Mouse (Mus musculus) stomach, embryonic 16.5 days (tissue): Measurements from ENCODE around the gene Gm8094. TPM values are rescaled to one million over a fixed set of nuclear protein-coding genes. Genes with fewer than 3 reads are reported as not detected.
"Not testable (repeated sequence)": the region's sequence is repeated elsewhere in the genome, so short reads cannot be mapped to it uniquely, and the experiment has no call there.

Source experiments
- ATAC-seq: fragments of 200-750 bp; cut with Nextera tagmentation; 2 replicates; pipeline ENCODE4 v1.8.0; 2017; ENCODE audit warnings: moderate number of reproducible peaks, moderate TSS enrichment; ENCODE audit not compliant: insufficient read depth, low FRiP score
- H3K27ac ChIP-seq: fragments of 300-500 bp; sonication (generic); 2 replicates; pipeline ENCODE4 v1.5.1; 2014; ENCODE audit warnings: low read length
- H3K27me3 ChIP-seq: fragments of 300-500 bp; sonication (generic); 2 replicates; pipeline ENCODE4 v1.6.1; 2014; ENCODE audit warnings: low read length, control low read depth, mixed read lengths; ENCODE audit not compliant: control insufficient read depth, insufficient read depth
- H3K36me3 ChIP-seq: fragments of 300-500 bp; sonication (generic); 2 replicates; pipeline ENCODE4 v1.6.1; 2014; ENCODE audit warnings: low read length; ENCODE audit not compliant: control insufficient read depth, insufficient read depth
- H3K4me1 ChIP-seq: fragments of 300-500 bp; sonication (generic); 2 replicates; pipeline ENCODE4 v1.6.1; 2014; ENCODE audit warnings: low read length, control low read depth, mixed read lengths; ENCODE audit not compliant: control insufficient read depth, insufficient read depth
- H3K4me2 ChIP-seq: fragments of 300-500 bp; sonication (generic); 2 replicates; pipeline ENCODE4 v1.6.1; 2014; ENCODE audit warnings: low read depth, low read length, mixed read lengths
- H3K4me3 ChIP-seq: fragments of 300-500 bp; sonication (generic); replicated peaks from 2 replicates; pipeline ENCODE4 v1.5.1; 2014; ENCODE audit warnings: mild to moderate bottlenecking, low read length
- H3K9ac ChIP-seq: fragments of 300-500 bp; sonication (generic); 2 replicates; pipeline ENCODE4 v1.6.1; 2014; ENCODE audit warnings: low read length
- H3K9me3 ChIP-seq: fragments of 300-500 bp; sonication (generic); replicated peaks from 2 replicates; pipeline ENCODE4 v1.6.1; 2016; ENCODE audit warnings: low read length, control low read depth; ENCODE audit not compliant: control insufficient read depth
- WGBS: fragments of 180-500 bp; shearing (Covaris S2); extraction: QIAGEN DNeasy Blood & Tissue Kit; methylation state at CpG from one replicate; pipeline ENCODE4 v1.1.7; 2014; 5-methylcytosine and 5-hydroxymethylcytosine counted together
- polyA plus RNA-seq: library from polyadenylated mRNA; unstranded; fragments of >200 nt; fragmentation: Nextera tagmentation; extraction: Ambion mirVana; gene quantifications from 2 replicates; pipeline ENCODE4 v1.2.1, GENCODE M21; 2015

Gene Gm8094
- not detected in 2 replicates for polyA plus RNA-seq

GRCm38 (mm10) chr14:43076543-43076942 lies at the start of gene Gm8094:
Gm8094 (minus strand) TSS chr14:43076643.
- WGBS, result 89% methylated on average over 2 of the region's 2 CpGs
- H3K9ac ChIP-seq, H3K4me2 ChIP-seq, H3K36me3 ChIP-seq, H3K4me1 ChIP-seq, ATAC-seq, H3K4me3 ChIP-seq, H3K9me3 ChIP-seq, H3K27ac ChIP-seq, H3K27me3 ChIP-seq: not testable (repeated sequence)

DNA sequence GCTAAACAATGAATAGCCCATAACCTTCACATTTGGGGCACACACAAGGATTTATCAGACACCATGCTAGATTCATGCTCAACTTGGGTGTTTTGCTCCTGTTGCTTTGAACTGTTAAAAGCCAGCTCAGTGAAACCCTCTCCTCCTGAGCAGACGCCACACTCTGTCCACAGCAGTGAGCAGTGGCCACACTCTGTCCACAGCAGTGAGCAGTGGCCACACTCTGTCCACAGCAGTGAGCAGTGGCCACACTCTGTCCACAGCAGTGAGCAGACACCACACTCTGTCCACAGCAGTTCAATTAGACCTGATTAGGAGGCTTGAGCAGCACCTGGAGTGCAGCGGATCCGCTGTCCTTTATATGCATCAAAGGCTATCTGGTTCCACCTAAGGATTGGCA lies 43.2 kb upstream of the Gm8094 start:
- H3K4me3 ChIP-seq, H3K4me1 ChIP-seq, ATAC-seq, H3K27me3 ChIP-seq, H3K4me2 ChIP-seq, H3K36me3 ChIP-seq, H3K9ac ChIP-seq, H3K27ac ChIP-seq, H3K9me3 ChIP-seq: not testable (repeated sequence)
- 79% methylated on average over 1 of the region's 3 CpGs for WGBS

DNA sequence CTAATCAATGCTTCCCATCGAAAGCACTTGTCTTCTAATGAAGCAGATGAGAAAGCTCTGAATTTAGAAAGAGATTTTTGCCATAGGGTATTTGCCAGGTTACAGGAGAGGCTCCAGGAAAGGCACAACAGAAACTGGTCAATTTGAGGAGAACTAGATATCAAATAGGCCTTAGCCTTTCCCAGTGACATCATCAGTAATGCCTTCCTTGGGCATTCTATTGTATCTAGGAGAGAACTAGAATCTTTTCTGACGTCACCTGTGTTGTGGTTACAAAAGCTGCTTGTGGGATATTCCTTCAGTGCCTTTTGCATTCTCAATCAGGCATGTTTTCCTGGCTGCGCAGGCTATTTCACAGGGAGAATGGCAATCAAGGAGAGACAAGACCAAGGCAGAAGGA lies 23.9 kb upstream of the Gm8094 start, which contains the start of gene Gm8104:
Gm8104 (plus strand) TSS at position 301 of the 400 bp plus-strand sequence.
- ATAC-seq, H3K9ac ChIP-seq, H3K4me2 ChIP-seq, H3K27ac ChIP-seq, H3K27me3 ChIP-seq, H3K36me3 ChIP-seq, H3K4me3 ChIP-seq, H3K4me1 ChIP-seq, H3K9me3 ChIP-seq: not testable (repeated sequence)
- 69% methylated on average over 3 of the region's 3 CpGs for WGBS

DNA sequence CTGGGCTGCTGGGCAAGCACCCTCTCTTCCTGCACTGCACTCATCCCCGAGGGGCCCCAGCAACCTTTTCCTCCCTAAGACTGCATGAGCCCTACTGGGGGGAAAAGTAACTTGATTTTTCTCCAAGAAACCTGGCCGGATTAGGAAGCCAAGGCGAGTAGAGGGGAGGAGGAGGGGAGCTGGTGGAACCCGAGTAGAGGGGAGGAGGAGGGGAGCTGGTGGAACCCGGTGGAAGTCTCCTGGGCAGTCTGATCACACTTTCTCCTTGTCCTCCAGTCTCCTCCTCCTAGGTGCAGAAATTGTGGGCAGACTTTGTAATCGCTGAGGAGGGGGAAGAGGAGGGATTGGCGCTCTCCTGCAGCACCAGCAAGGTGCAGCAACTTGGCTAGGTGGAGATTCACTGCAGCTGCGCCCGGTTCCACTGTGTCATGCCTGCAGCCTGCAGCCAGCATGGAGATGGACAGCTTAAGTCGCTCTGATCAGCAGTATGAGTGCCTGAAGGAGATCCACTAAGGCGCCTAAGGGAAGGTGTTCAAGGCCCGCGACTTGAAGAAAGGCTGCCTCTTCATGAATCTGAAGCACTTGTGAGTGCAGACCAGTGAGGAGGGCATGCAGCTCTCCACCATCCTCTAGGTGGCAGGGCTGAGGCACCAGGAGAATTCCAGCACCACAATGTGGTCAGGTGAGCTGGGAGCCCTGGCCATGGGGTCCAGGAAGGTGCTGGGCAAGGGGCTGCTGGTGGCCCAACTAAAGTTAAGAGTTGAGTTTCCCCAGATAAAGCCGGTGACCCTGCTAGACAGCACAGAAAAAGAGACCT lies 12.9 kb upstream of the Gm8094 start:
- not testable (repeated sequence) for H3K9me3 ChIP-seq, H3K36me3 ChIP-seq, H3K4me3 ChIP-seq, H3K9ac ChIP-seq, ATAC-seq, H3K27ac ChIP-seq, H3K4me1 ChIP-seq, H3K4me2 ChIP-seq, H3K27me3 ChIP-seq
- WGBS, result 25% methylated on average over 1 of the region's 14 CpGs

- H3K9ac ChIP-seq, H3K27ac ChIP-seq, ATAC-seq, H3K4me1 ChIP-seq, H3K9me3 ChIP-seq, H3K36me3 ChIP-seq, H3K4me3 ChIP-seq, H3K4me2 ChIP-seq, H3K27me3 ChIP-seq: not testable (repeated sequence)
- WGBS, result 50% methylated on average over 1 of the region's 1 CpGs
Observed at GRCm38 (mm10) chr14:43084936-43085730, 8.7 kb upstream of the Gm8094 start.

DNA sequence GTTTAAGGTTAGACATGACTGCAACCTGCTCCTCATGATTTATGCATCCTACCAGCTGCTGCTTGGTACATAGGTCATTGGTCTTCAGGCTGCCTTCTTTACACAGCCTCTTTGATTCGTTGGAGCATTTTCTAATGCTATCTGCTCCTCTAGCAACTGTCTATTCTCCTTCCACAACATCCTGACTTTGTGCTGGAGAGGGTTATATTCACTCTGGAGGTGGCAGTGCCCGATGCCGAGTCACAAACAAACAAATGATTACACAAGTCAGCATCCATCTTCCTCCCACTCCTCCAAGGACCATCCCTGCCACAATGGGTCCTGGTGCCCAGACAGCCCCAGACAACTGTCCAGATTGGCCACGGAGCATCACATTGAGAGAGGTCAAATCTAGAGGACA lies 16.3 kb downstream of the Gm8094 start:
- ATAC-seq, H3K4me3 ChIP-seq, H3K4me1 ChIP-seq, H3K9ac ChIP-seq, H3K27me3 ChIP-seq, H3K9me3 ChIP-seq, H3K36me3 ChIP-seq, H3K4me2 ChIP-seq, H3K27ac ChIP-seq: not testable (repeated sequence)
- 59% methylated on average over 4 of the region's 4 CpGs for WGBS

GRCm38 (mm10) chr14:43058063-43058462 lies 18.4 kb downstream of the Gm8094 start:
- WGBS, result 82% methylated on average over 3 of the region's 3 CpGs
- H3K36me3 ChIP-seq, ATAC-seq, H3K27me3 ChIP-seq, H3K9ac ChIP-seq, H3K4me3 ChIP-seq, H3K4me1 ChIP-seq, H3K9me3 ChIP-seq, H3K4me2 ChIP-seq, H3K27ac ChIP-seq: not testable (repeated sequence)

Other genes starting within 250 kb of the Gm8094 start
- not detected in 2 replicates for gene Gm21977, start 223.2 kb downstream of the Gm8094 start, polyA plus RNA-seq
- not detected in 2 replicates for gene Gm8082, start 83.0 kb downstream of the Gm8094 start, polyA plus RNA-seq
- gene Gm10376, start 61.0 kb downstream of the Gm8094 start, polyA plus RNA-seq, result not detected in 2 replicates
- gene Gm8104, start 24.0 kb upstream of the Gm8094 start, polyA plus RNA-seq, result not detected in 2 replicates
- not detected in 2 replicates for gene Gm7233, start 103.2 kb upstream of the Gm8094 start, polyA plus RNA-seq
- not detected in 2 replicates for gene Gm8122, start 158.7 kb upstream of the Gm8094 start, polyA plus RNA-seq
- not detected in 2 replicates for gene Gm8126, start 182.0 kb upstream of the Gm8094 start, polyA plus RNA-seq
- not detected in 2 replicates for gene Gm9732, start 198.4 kb upstream of the Gm8094 start, polyA plus RNA-seq
- not detected in 2 replicates for gene Gm8127, start 217.2 kb upstream of the Gm8094 start, polyA plus RNA-seq